Mouse (Mus musculus) kidney, adult 2 months (tissue): ENCODE results near the gene Icmt. TPM values are rescaled to one million over a fixed set of nuclear protein-coding genes. Genes with fewer than 3 reads are reported as not detected.

Source experiments
- DNase-seq: peaks from one replicate; pipeline ENCODE4 v3.0.0; 2021
- H3K27ac ChIP-seq: fragments of 200-500 bp; 2 replicates; pipeline ENCODE4 v1.5.1; 2012; ENCODE audit warnings: low read depth, low read length, control low read depth, inconsistent platforms; ENCODE audit not compliant: insufficient read depth
- H3K27me3 ChIP-seq: fragments of 200-500 bp; replicated peaks from 2 replicates; pipeline ENCODE4 v1.6.1; 2012; ENCODE audit warnings: mild to moderate bottlenecking, moderate library complexity, low read length, inconsistent platforms; ENCODE audit not compliant: control insufficient read depth, insufficient read depth
- H3K36me3 ChIP-seq: fragments of 200-500 bp; 2 replicates; pipeline ENCODE4 v1.6.1; 2012; ENCODE audit warnings: mild to moderate bottlenecking, moderate library complexity, low read length, inconsistent platforms; ENCODE audit not compliant: control insufficient read depth, insufficient read depth
- H3K4me1 ChIP-seq: fragments of 200-500 bp; 2 replicates; pipeline ENCODE4 v1.6.1; 2011; ENCODE audit warnings: low read length; ENCODE audit not compliant: control insufficient read depth, insufficient read depth
- H3K4me3 ChIP-seq: fragments of 200-500 bp; 2 replicates; pipeline ENCODE4 v1.5.1; 2011; ENCODE audit warnings: mild to moderate bottlenecking, low read depth, low read length, control low read depth; ENCODE audit not compliant: insufficient read depth
- CTCF ChIP-seq: fragments of 200-500 bp; conservative IDR thresholded peaks from 2 replicates; pipeline ENCODE4 v1.5.1; 2011; ENCODE audit warnings: low read depth, mild to moderate bottlenecking, control low read depth, low read length, moderate library complexity, mixed read lengths; ENCODE audit not compliant: insufficient read depth, insufficient read length
- POLR2A ChIP-seq: fragments of 200-500 bp; IDR thresholded peaks from one replicate; pipeline ENCODE4 v1.6.1; 2011; ENCODE audit warnings: low read depth, low read length, control low read depth
- WGBS: fragments of 180-500 bp; shearing (Covaris S2); methylation state at CpG from one replicate; pipeline ENCODE4 v1.1.7; 2018; 5-methylcytosine and 5-hydroxymethylcytosine counted together
- polyA plus RNA-seq: library from polyadenylated mRNA; depleted of rRNA; stranded (reverse); fragments of >200 nt; gene quantifications from 2 replicates; pipeline ENCODE4 v1.2.3, GENCODE M21; 2012

The Icmt gene
- polyA plus RNA-seq, 1 experiment: 31.2 TPM

DNA sequence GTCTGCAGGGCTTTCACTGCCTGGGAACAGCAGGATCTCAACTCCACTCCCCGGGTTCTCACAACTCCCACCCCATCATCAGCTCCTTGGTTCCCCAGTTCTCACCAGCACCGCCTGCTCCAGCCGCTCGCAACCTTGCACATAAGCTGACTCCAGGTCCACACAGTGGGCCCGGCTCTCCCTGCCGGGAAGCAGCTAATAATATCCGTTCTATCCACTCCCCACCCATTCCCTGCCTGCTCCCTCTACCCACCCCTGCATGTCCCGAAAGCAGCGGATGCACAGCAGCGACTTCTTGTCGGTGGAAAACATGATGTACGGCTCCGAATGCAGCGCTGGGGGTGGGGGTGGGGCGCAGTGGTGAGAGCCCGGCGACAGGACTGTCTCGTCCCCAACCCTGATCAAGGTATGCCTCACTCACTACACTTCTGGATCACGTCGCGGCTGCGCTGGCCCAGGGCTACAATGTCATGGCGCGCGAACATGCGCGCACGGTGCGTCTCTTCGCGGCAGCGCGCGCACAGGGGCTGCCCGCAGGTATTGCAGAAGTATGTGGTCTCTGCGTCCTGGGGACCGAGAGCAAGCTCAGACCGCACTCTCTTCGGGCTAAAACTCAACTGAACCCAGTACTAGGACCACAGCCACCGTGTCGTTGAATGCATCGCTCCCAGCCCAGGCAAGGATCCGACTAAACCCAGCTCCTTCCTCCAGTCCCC is 18.6 kb downstream of the Icmt start:
- TF ChIP-seq CTCF (no peak), POLR2A (no peak)
- DNase-seq: no peak
- 2% methylated on average over 43 of the region's 43 CpGs for WGBS
- H3K27ac ChIP-seq: no peak overlapping the region
- H3K4me1 ChIP-seq: peaks cover 8% of the 10 kb centered on the region
- no peak overlapping the region for H3K4me3 ChIP-seq
- H3K36me3 ChIP-seq: no peaks in the 10 kb centered on the region
- no peaks in the 10 kb centered on the region; the same call in 1 of the 2 replicates for H3K27me3 ChIP-seq

DNA sequence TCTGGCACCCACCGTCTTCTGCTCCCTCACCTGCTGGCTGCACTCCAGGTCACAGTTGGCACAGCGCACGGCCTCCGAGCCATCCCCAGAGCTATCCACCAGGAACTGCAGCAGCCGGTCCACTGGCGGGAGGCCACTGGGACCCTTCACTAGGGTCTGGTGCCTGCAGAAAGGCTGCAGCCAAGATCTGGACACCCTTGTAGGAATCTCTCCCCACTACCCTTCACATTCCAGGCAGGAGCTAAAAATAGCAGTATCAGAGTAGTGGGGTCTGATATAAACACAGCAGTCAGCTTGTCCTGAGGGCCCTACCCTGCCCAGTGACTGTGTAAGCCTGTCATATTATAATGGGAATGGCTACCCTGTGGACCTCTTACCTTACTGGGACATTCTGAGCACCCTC is 20.6 kb downstream of the Icmt start:
- Histone ChIP-seq H3K4me3 (no peak overlapping the region), H3K27me3 (no peaks in the 10 kb centered on the region; the same call in 1 of the 2 replicates), H3K4me1 (peaks cover 8% of the 10 kb centered on the region), H3K36me3 (no peaks in the 10 kb centered on the region), H3K27ac (no peak overlapping the region)
- WGBS: 63% methylated on average over 6 of the region's 6 CpGs
- TF ChIP-seq POLR2A (no peak), CTCF (no peak)
- no peak for DNase-seq

DNA sequence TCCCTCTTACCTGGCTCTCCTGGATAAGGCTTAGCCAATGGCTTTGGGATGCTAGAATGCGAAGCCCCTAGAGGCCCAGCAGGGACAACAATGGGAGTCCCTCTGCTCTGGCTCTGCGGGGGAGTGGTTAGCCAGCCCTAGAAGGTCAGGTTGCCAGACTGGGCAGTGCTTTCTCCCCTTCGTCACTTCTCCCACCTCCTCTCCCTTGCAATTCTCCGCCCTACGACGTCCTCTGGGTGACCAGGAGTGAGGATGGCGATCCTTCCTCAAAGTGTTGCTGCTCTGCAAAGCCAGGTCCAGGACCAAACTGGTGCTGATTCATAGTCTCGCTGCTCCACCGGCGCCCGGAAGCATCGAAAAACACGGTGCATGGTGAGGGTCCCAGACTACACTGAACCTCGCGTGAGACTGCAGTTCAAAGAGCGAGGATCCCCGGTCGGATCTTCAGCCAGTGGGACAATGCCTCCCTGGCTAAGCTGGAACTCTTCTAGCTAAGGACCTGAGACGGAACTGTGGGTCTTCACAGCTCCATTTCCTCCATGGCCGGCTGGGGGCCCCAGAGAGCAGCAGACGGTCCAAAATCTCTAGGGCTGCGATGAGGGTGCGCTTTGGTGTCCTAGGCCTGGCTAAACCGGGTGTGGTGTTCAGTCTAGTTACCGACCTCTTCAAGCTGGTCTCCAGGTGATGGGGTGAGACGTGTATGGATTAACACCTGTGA is 21.6 kb downstream of the Icmt start, which contains the start of gene Rnf207:
Rnf207 (minus strand) TSS at position 477 of the 718 bp plus-strand sequence.
- Histone ChIP-seq H3K36me3 (no peaks in the 10 kb centered on the region), H3K4me3 (peak within 1 kb of the TSS; percentile 26; the same call in 1 of the 2 replicates), H3K27ac (no peak within 1 kb of the TSS), H3K4me1 (peaks cover 2% of the 10 kb centered on the region), H3K27me3 (no peaks in the 10 kb centered on the region)
- peak; percentile 56 for TF ChIP-seq CTCF
- TF ChIP-seq POLR2A: no peak
- DNase-seq: peak; percentile 68
- WGBS: 6% methylated on average over 26 of the region's 26 CpGs

DNA sequence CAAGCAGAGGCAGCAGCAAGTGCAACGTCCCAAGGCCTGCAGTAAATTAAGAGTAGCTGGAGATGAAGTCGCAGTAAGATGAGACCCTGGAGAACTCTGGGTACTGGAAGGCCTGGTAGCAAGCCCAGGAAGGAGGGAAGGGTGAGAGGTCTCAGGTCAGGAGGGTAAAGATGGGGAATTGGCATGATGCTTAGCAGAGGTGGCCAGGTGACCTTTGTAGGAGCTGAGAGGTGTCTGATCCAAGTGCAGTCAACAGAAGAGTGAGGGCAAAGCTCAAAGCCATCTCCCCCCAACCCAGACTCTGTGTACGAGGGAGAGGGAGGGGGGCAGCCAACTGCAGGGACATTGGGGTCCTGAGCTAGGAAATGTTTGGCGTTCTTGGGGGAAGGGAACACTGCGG is 24.4 kb downstream of the Icmt start:
- TF ChIP-seq CTCF (no peak), POLR2A (no peak)
- Histone ChIP-seq H3K27me3 (no peaks in the 10 kb centered on the region), H3K4me3 (no peak overlapping the region), H3K27ac (no peak overlapping the region), H3K36me3 (no peaks in the 10 kb centered on the region), H3K4me1 (peaks cover 8% of the 10 kb centered on the region)
- peak; percentile 70 for DNase-seq
- WGBS: 47% methylated on average over 5 of the region's 5 CpGs

DNA sequence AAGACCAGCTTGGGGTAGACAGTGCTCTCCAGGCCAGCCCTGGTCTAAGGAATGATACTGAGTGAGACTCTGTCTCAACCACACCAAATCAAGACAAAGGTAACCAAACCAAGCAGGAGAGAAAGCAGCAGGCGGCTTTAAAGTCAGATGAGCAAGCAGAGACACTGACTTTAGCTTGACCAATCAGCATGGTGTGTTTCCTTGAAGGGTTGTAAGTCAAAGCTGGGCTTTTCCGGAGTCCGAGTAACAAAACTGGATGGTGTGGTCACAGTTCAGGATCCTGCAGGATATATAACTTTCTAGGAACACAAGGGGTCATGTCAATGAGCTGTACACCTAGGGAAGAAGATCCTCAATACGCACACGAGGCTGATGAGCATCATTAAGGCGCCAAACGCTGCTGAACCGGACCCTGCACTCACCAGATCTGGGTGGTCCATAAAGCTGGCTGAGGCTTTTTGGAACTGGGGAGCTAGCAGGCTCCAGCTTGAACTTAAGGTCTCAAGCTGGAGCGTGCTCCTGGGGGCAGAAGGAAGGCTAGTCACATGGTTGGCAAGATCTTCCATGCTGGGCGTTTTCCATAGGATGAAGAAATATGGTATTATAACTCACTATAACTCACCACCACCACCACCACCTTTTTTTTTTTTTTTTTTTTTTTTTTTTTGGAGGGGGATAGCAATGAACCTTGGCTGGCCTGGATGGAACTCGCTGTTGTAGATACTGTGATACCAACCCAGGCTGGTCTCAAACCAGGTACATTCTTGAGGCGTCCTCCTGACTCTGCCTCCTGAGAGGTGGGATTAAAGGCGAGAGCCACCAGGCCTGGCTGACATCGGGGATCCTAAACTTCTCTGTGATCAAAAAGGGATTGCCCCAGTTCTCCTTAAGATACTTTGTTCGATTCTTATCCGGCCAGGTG is 27.9 kb downstream of the Icmt start:
- DNase-seq: no peak
- Histone ChIP-seq H3K4me3 (peak overlapping the region; percentile 53), H3K36me3 (no peaks in the 10 kb centered on the region; the same call in 1 of the 2 replicates), H3K27ac (peak overlapping the region; percentile 59), H3K4me1 (peaks cover 13% of the 10 kb centered on the region), H3K27me3 (no peaks in the 10 kb centered on the region)
- TF ChIP-seq POLR2A: no peak
- TF ChIP-seq CTCF: no peak
- 45% methylated on average over 16 of the region's 16 CpGs for WGBS

DNA sequence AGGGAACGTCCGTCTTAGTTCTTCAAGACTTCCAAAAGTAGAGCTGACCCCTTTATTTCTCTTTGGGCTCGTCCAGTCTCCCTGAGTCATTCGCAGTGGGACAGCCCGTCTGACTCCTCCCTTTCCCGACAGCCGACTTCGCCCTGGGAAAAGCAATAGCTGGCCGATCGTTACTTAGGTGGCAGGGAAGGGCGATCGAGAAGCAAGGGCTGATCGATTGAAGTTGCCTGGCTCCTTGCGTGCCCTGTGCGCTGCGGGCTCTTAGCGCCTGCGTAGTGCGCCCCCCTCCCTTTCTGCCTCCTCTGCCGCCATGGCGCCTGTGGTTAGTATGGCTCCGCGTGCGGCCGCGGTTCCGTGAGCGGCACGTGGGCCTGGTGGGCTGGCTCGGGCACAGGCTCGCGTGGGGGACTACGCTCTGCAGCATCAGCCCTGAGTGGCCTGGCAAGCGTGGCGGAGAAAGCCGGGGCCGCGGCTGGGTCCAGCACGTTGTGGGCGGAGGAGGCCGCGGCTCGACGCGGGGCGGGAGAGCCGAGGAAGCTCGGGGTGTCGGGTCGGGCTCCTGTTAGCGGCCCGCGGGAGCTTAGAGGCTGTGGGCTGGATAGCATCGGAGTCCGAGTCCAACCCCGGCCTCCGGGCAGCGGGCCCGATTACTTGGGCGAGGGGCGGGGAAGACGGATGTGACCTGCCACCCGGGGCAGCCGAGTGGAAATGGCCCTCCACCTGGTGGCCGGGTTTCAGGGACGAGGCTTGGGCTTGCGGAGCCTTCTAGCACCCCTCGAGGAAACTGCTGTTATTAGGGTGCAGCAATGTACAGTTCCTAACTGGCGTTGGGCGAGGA is 28.8 kb downstream of the Icmt start, which contains the start of gene Rpl22:
Rpl22 (plus strand) TSS at position 169 of the 838 bp plus-strand sequence.
- Histone ChIP-seq H3K27ac (peak within 1 kb of the TSS; percentile 59), H3K36me3 (no peaks in the 10 kb centered on the region; the same call in 1 of the 2 replicates), H3K4me3 (peak within 1 kb of the TSS; percentile 80), H3K4me1 (peaks cover 13% of the 10 kb centered on the region), H3K27me3 (no peaks in the 10 kb centered on the region)
- peak; percentile 98 for DNase-seq
- under 1% methylated on average over 70 of the region's 70 CpGs for WGBS
- TF ChIP-seq CTCF (0 out of 2 replicates have a peak, but pooled peaks have one; percentile 24), POLR2A (no peak)
